Mouse (Mus musculus) adrenal gland, postnatal 25 days (tissue): ENCODE measurements around the gene Secisbp2. TPM values are rescaled to one million over a fixed set of nuclear protein-coding genes. Genes with fewer than 3 reads are reported as not detected.
"Not testable (repeated sequence)": the region's sequence is repeated elsewhere in the genome, so short reads cannot be mapped to it uniquely, and the experiment has no call there.

Experiments
- DNase-seq: peaks from one replicate; pipeline ENCODE4 v3.0.0; 2021; ENCODE audit warnings: mixed read lengths
- total RNA-seq: library from RNA; stranded (reverse); gene quantifications from 2 replicates; pipeline ENCODE4 v1.2.3, GENCODE M21; 2021

Secisbp2 gene
- total RNA-seq, 1 experiment from 2014 or later, result 32.4 TPM

DNA sequence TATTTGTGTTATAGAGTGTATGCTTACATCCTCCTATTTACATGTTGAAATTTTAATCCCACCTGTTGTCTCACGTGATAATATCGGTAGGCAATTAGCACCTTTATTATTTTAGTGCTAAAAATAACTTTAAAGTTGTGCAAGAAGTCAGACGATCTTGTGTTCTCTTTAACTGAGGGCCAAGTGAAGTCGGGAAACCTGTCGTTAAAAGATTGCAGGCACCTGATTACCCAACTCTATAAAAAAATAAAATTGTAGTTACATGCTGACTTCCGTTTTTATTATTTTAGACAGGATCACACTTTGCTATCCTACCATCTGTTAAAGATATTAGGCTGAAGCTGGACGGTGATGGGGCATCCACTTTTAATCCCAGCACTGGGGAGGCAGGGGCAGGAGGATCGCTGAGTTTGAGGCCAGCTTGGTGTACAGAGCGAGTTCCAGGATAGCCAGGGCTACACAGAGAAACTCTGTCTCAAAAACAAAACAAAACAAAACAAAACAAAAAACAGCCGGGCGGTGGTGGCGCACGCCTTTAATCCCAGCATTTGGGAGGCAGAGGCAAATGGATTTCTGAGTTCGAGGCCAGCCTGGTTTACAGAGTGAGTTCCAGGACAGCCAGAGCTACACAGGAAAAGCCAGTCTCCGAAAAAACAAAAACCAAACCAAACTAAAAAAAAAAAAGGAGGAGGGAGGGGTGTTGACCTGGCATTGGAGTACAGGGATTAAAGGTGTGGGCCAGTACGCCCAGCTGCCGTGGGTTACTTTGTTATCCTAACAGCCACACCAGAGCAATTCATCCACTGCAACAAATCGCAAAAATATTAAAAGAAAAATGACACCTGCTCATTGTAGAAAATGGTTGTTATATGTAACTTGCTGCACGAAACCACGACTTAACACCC is 7.3 kb upstream of the Secisbp2 start:
- DNase-seq, result no peak

DNA sequence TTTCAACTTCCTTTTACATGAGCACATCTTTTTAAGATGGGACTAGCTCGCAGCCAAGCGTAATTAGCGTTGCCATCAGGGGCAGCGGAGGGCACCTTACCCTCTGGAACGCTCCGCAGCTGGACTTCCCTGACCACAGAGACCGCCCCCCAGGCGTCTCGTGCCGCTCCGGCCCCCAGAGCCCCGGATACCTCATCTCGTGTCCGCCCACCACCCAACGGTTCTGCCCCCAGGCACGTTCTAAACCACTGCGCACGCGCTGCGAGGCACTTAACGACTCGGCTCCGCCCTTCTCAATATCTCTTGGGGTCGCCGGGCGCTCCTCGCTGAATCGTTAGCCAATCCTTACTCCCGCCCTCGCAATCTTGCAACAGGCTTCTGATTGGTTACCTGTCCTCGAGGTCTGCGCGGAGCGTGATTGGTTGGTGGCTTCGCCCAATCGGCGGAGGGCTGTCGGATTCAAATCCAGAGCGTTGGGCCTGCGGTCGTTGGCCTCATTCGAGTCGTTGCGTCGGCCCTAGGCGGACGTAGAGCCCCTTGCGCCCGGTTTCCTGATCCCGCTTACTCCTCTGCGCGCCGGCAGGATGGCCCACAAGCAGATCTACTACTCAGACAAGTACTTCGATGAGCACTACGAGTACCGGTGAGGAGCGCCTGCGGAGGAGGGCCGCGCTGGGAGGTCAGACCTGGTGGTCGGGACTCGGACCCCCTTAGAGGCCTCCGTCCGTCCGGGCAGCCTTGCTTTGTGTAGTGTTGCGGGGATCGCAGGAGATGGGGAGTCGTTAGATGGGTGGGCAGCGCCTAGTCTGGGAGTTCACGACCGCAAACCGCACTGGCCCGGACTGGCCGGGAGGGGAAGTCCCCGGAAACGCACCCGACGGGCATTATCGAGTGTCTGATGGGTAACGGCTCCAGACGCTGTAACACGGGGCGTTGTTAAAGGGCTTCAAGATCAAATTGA is 6.4 kb upstream of the Secisbp2 start, which contains the start of gene Cks2:
TSS of gene Cks2 (plus strand) at position 404 of the 961 bp plus-strand sequence.
- peak; percentile 95 for DNase-seq

DNA sequence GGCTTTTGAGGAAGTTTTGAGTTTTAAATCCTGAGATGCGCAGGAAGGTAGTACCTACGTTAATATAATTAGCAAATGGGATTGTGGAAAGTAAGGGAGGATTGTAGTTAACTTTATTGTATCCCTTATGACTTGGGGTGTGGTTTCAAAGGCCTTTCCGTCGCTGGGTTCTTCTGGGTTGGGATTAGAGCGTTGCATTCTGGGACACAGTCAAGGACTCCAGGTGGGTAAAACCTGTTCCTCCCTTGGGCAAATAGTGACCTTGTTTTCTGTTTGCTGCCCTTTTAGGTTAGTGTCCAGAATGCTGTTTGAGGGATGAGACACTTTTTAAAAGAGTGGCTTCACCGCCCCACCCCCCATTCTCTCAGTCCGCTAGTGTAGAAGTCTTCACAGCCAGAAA is 5.6 kb upstream of the Secisbp2 start:
- DNase-seq, result no peak

DNA sequence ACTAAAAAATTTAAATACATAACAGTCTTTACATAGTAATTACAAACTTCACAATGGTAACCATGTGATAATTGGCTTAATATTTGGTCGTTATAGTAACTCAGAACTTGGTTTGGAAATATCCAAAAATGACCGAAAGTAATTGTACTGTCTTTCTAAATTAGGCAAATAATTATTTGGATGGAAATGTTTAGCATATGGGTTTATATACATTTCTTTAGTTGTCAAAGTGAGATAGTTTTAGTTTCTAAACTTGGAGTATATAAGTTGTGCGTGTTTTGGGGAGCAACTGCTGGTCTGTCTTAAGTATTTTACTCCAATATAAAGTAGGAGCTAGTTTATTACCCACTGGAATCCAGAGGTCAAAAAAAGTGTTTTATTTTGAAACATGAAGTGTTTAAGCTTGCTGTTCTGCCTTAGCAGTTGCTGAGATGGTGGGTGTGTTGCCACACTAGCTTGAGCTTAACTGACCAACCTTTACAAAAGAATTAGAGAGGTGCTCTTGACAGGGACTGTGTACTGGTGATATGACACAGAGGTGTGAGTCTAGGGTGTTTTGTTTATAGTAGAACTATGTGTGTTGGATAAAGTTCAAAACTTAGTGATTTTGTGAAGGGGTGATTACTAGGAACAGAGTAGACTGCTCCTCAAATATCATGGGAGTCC is 5.0 kb upstream of the Secisbp2 start:
- DNase-seq, result no peak

DNA sequence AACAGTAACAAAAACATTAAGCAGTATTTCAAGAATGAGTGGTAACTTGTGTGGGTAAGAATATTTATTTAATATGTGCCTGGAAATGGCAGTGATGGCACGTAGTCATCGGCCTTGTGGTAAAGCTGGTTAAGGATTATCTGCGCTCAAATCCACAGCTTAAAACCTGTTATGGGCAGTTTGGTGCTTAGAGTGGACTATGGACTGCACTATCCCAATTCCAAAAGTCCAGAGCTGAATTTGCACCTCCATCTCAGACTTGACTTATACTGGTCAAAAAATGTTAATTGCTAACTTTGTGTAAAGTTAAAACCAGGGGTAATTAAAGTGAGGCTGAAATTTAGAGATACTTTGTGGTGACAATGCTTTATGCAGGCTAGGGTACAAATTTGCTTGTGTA is 3.7 kb upstream of the Secisbp2 start:
- no peak for DNase-seq

DNA sequence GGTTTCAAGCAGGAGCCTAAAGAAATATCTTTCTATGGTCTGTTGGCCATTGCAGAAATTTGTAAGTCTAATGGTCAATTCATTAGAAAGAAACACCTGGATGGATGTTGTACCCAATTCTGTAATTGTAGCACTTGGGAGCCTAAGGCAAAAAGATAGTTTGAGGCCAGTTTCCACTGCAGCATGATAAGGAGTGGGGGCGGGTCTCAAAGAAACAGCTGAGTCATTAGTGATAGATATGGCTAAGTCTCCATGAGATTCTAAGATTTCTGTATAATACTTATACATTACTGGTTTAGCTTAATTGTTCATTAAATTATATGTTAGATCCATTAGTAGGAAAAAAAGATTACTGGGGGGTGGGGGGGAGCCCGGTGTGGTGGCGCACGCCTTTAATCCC is 3.3 kb upstream of the Secisbp2 start:
- no peak for DNase-seq

DNA sequence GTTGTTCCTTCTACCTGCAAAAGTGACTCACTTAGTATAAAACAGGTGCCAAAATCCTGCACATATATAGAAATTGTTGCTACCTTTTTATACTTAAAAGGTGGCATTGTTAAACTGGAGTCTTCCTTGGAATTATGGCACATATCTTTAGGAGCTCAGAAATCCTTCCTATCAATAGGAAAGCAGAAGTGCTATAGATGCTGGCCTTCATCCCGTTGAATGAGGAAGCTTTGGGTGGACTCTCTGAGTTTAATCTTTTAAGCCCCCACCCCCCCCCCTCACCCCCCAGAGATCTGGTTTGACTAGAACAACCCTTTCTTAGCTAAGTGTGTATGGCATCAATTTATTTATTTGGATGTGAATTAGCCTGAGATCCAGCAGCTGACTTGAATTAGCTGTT is 1.8 kb upstream of the Secisbp2 start:
- no peak for DNase-seq

DNA sequence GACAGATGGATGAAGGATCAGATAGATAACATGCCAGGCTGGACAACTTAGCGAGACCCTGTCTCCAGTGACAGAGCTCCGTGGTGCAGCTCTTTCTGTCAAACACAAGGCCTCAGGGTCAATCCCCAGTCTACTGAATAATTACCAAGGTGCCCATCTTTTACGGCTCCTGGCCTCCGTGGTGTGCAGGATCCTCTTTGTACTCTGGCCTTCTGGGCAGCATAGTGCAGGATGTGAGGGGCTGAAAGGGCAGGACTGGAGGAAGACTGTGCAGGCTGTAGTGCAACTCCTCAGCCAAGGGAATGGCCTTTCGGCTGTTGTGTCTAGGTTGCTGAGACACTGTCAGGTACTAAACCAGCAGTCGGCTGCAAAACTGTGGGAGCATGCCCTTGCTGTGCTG is 1.7 kb downstream of the Secisbp2 start:
- DNase-seq, result no peak

DNA sequence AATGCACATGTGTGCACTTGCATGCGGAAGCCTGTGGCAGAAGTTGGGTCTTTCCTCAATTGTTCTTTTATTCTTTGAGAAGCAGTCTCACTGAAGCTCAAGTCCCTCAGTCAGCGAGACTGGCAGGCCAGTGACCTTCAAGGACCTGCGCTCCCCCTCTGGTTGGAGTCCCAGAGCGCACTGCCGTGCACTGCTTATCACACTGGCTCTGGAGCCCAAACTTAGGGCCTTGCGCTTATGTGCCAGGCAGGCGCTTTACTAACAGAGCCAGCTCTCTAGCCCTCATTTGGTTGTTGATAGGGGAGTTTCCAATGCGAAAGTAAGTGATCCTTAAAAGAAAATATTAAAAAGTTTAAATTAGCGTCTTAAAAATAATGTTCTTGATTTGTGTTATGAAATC is 2.5 kb downstream of the Secisbp2 start:
- DNase-seq, result no peak

DNA sequence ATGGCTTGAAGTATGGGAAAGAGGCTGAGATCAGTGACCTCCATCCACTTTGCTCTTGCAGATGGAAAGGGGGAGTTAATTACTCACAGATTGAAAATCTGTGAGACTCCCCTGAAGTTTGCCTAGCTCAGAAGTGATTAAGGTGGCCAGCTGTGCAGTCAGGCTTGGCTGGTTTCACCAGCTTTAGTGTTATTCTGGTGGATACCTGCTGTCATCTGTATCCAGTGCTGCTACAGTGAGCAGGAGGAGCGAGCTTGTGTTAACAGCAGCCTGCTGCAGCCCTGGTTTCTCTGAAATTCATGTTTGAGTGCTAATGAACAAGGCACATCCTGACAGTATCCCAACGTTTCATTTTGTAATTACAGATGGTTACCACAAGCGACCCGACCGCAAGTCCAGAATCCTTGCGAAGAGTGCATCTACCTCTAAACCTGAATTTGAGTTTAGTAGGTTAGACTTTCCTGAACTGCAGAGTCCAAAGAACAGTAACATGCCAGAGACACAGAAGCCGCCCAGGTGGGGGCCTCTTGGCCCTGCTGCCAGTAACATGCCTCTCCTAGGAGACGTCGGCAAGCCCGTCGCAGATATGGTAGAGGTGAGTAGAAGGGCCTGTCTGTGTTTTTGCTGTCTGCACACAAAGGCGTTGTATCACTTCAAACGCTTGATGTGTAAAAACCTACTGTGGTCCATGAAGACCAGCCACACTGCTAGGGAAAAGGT is 5.2 kb downstream of the Secisbp2 start:
- DNase-seq, result no peak

DNA sequence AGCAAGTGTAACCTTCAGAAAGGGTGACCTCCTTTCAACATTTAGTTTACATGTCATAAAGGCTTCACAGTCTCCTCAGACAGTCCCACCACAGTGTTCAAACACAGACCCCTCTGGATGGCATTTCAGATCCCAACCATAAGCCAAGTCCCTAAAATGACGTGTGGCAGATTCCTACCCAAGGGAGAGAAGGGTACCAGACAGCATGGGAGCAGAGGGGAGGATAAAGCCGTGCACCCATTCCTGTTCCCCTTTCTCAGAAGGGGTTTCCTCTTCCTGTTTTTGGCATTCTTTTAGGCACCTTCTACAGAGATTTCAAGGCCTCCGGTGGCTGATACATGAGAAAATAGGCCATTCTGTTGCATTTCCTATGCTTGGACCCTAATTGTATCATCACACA is 6.6 kb downstream of the Secisbp2 start:
- DNase-seq, result no peak

DNA sequence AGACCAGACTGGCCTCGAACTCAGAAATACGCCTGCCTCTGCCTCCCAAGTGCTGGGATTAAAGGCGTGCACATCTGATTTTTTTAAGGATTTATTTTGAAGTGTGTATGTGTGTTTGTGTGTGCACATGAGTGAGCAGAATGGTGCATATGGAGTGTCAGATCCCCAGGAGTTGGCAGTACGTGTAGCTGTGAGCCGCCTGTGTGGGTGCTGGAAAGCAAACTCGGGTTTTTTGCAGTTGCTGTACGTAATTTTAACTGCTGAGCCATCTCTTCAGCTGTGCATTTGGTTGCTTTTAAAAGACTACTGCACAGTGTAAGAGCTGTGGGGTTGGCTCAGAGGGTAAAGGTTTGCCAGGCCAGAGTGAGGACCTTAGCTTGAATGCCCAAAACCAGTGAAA is 8.1 kb downstream of the Secisbp2 start:
- DNase-seq, result no peak

DNA sequence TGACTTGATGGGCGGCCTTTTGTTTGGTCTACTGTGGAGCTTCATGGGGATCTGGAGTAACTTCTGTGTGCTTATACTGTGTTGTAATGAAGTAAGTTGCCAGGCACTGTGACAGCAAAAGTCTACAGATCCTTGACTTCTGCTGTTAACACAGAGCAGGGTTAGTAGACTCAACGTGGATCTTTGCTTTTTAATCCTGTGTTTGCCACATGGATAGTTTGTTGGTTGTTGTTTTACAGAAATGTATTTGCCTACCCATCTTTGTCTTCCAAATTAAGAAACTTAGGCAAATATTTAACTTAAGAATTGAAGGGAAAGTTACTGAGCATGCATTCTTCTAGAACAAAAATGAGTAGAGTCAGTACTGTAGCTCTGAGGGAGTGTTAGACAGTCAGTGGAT is 12.1 kb downstream of the Secisbp2 start:
- DNase-seq, result no peak

DNA sequence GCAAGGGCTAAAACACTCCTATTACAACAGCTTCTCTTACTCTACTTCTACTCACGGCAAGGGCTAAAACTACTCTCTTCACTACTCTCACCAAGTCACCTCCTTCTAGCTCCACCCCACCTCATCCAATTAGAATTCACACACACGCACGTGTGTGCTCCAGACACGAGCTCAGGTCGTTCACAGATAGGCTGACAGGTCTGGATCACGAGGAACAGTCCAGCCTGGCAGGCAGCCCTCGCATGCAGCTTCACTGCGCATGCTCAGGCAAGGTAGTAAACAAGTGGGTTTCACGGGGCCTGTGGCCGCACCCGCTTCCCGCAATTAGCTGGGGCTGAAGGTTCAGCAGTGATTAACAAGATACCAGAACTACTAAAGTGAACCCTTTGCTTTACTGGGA is 16.7 kb downstream of the Secisbp2 start:
- DNase-seq, result not testable (repeated sequence)

DNA sequence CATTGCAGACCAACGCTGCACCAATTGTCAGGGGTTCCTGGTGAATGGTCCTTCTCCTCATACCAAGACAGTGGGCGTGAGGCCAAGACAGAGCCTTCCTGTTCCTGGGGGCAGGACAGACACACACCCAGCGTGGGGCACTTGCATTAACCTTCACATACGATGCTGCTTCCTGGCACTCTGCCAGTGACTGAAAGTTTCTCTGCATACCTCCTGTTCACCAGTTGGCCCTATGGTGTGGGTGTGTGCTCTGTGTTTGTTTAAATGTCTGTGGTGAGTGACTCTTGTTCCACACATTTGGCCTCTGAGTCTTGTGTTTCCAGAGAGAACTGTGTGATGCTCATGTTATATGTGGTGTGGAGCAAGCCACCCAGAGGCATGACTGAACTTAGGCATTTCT is 25.1 kb downstream of the Secisbp2 start:
- no peak for DNase-seq

DNA sequence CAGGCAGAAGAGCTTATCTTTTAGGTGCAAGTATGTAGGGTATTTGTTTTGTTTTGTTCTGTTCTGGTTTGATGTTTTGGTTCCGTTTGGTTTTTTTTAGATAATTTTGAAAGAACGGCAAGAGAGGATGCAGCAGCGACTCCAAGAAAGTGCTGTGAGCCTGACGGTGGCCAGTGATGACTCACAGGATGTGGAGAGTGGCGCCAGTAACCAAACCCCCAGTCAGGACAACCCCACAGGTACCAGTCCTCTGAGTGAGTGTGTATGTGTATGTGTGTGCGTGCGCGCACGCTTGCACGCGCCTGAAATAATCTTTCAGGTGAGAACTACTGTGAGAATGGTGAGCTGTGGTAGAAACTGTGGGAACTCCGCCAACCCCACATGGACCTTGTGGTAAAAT is 25.5 kb downstream of the Secisbp2 start:
- no peak for DNase-seq

DNA sequence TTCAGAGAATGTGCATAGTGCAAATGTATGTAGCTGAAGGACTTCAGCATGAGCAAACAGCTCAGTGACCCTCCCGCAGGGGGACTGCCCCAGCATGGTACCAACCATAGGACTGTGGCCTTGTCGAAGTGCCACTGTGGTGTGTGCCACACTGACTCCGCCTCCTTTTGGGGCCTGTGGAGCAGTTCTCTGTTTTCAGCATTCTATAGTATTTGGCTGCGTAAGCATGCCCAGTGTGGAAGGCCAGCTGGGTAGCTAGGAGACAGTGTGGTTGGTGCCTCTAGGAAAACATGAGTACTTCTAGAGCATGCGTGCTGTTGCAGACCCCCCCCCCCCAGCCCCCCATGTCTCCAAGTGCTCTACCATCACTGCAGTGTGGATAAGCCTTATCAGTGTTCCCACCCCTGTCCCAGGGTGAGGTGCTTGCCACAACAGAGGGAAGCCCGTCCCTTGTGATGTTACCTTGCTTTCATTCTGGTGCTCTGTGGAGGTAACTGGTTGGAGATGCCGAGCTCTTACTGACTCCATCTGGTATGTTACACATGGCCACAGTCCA is 26.2 kb downstream of the Secisbp2 start:
- no peak for DNase-seq

DNA sequence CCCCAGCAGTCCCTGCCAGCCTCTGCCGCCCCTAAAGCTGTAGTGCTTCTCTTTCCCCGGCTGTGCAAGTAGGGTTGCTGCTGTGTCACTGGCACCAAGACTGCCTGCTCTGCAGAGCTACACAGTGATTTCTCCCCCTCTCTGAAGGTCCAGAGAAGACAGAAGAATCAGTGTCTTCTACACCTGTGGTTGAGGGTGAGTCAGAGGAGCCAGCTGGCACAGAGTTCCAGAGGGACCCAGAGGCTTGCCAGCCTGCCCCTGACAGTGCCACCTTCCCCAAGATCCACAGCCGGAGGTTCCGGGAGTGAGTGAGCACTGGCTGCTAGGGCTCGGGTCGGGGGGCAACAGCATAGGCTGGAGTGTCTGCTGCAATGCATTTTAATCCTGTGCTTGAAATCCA is 27.2 kb downstream of the Secisbp2 start:
- DNase-seq, result no peak

DNA sequence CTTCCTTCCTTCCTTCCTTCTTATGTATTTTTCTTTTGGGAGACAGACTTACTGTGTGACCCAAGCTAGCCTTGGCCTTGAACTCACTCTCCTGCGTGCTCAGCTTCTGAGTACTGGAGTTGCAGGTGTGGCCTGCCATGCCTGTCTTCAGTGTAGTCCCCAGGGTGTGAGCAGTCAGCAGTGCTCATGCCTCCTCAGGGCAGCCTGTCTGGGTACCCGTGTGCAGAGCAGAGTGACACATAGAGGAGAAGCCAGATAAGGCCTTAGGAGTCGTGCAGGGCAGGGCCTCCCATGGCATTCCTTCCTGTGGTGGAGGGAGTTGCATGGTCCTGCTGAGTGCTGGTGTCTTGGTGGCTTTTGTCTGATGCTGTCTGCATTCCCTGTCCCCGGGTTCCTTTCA is 27.8 kb downstream of the Secisbp2 start:
- no peak for DNase-seq

DNA sequence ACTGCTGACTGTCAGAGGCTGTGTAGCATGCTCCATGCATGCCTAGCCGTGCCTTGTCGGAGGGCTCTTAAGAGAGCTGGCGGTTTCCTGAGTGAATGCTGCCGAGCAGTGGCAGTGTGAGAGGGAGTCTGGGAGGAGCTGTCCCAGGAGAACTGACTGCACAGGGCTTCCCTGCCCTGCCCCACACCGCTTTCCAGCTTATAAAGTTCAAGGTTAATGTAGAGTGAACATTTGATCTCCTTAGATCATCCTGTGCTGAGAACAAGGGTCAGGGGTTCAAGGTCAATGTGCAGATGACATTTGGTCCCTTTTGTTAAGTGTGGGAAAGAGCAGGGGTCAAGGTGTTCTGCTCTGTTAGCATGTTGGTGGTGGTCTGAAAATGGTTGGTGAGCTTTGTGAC is 29.6 kb downstream of the Secisbp2 start:
- DNase-seq, result no peak

DNA sequence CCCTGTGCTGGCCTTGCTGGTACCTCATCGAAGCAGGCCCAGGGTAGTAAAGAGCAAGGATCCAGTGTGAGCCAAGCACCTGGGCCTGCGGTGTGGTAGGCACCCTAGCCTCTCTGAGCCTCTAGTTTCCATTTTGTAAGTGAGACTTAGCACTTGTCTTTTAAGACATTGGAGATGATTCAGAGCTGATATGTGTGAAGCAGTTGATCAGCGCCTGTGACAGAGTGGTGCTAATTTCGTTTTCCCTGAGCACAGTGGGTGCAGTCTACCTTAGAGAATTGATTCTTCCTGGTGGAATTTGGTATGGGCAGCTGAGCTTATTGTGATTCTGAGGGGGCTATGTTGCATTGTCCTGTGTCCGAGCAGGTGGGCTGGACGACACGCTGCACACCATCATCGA is 30.1 kb downstream of the Secisbp2 start:
- DNase-seq, result no peak
